Comparison of ENCODE assay signal across 8 mouse cellular contexts in genomic region chr16:32200256-32201003, GRCm38 (mm10). TPM values are rescaled to one million over a fixed set of nuclear protein-coding genes. Genes with fewer than 3 reads are reported as not detected.
A peak's percentile ranks its signal among the peaks of the same experiment; 100 is the strongest.
DNase-seq lines count a peak whose midpoint lies in the region; ATAC-seq lines count a peak whose summit lies in the region.

No protein-coding gene starts in this region.

- H3K27ac ChIP-seq in forebrain, embryonic 13.5 days: no peak overlapping the region
- H3K27ac ChIP-seq in neural tube, embryonic 15.5 days (replicated peaks): peak overlapping the region; percentile 38; the same call in 1 of the 2 replicates

- no peaks in the 10 kb centered on the region for H3K9me3 ChIP-seq in forebrain, embryonic 13.5 days (replicated peaks)
- H3K9me3 ChIP-seq in neural tube, embryonic 15.5 days (replicated peaks): no peaks in the 10 kb centered on the region

- WGBS in forebrain, embryonic 13.5 days: 60% methylated on average over 21 of the region's 21 CpGs
- WGBS in neural tube, embryonic 15.5 days: 54% methylated on average over 21 of the region's 21 CpGs

- DNase-seq in urinary bladder, postnatal 14 days (ENCODE audit: low spot score): peak; percentile 32
- no peak for DNase-seq in urinary bladder, adult 18-20 months (ENCODE audit: low spot score in 2 of 2)
- peak; percentile 41 to 43 for DNase-seq in lung, adult 18-20 months
- DNase-seq in layer of hippocampus, postnatal 25 days (ENCODE audit: extremely low spot score in 1 of 2, low spot score in 1 of 2): no peak
- no peak for DNase-seq in adipocyte (ENCODE audit: low spot score)

- ATAC-seq in forebrain, embryonic 13.5 days: no peak
- ATAC-seq in inflammation-experienced regulatory T-cells, adult 6 months: peak; percentile 61
- ATAC-seq in neural tube, embryonic 15.5 days (ENCODE audit: low FRiP score): no peak

- H3K4me3 ChIP-seq in forebrain, embryonic 13.5 days: no peak overlapping the region
- H3K4me3 ChIP-seq in neural tube, embryonic 15.5 days (replicated peaks): peak overlapping the region; percentile 12

- peaks cover 5% of the 10 kb centered on the region; the same call in 1 of the 2 replicates for H3K4me1 ChIP-seq in forebrain, embryonic 13.5 days
- no peaks in the 10 kb centered on the region for H3K4me1 ChIP-seq in neural tube, embryonic 15.5 days

- no peak overlapping the region for H3K9ac ChIP-seq in forebrain, embryonic 13.5 days
- H3K9ac ChIP-seq in neural tube, embryonic 15.5 days (replicated peaks): no peak overlapping the region

- H3K36me3 ChIP-seq in forebrain, embryonic 13.5 days (ENCODE audit: poor library complexity, severe bottlenecking): no peaks in the 10 kb centered on the region
- H3K36me3 ChIP-seq in neural tube, embryonic 15.5 days: no peaks in the 10 kb centered on the region

- no peaks in the 10 kb centered on the region for H3K27me3 ChIP-seq in forebrain, embryonic 13.5 days
- no peaks in the 10 kb centered on the region for H3K27me3 ChIP-seq in neural tube, embryonic 15.5 days (replicated peaks)

- peak overlapping the region; percentile 19 for H3K4me2 ChIP-seq in forebrain, embryonic 13.5 days
- peak overlapping the region; percentile 44 for H3K4me2 ChIP-seq in neural tube, embryonic 15.5 days

RNA-seq across cellular contexts. Expression of gene Bex6, which starts 20.8 kb away (rescaled TPM):
- polyA plus RNA-seq in forebrain, embryonic 13.5 days (2015; fragmentation: Nextera tagmentation; extraction: Ambion mirVana): not detected in 2 replicates
- polyA plus RNA-seq in inflammation-experienced regulatory T-cells, adult 6 months (2017; shearing (Covaris generic)): under 1 TPM in 2 of 3 experiments, not detected in 1; 0.38 to 0.63 TPM
- 1.6 TPM in 1 of 2 replicates, not detected in the other for polyA plus RNA-seq in neural tube, embryonic 15.5 days (2015; fragmentation: Nextera tagmentation; extraction: Ambion mirVana)
- not detected for total RNA-seq in layer of hippocampus, postnatal 25 days (2021)

RNA-seq across cellular contexts. Expression of gene Nrros, which starts 35.0 kb away (rescaled TPM):
- 6.7 and 7.2 TPM in 2 replicates for polyA plus RNA-seq in forebrain, embryonic 13.5 days (2015; fragmentation: Nextera tagmentation; extraction: Ambion mirVana)
- polyA plus RNA-seq in inflammation-experienced regulatory T-cells, adult 6 months (2017; shearing (Covaris generic)): 10 to 100 TPM; 42.7 to 71.0 (median 53.2) TPM
- polyA plus RNA-seq in neural tube, embryonic 15.5 days (2015; fragmentation: Nextera tagmentation; extraction: Ambion mirVana): 6.6 and 22.3 TPM in 2 replicates
- total RNA-seq in layer of hippocampus, postnatal 25 days (2021): 10 to 100 TPM in 1 of 2 experiments, 1 to 10 TPM in 1; 8.9 to 10.6 TPM

RNA-seq across cellular contexts. Expression of gene Fbxo45, which starts 46.5 kb away (rescaled TPM):
- polyA plus RNA-seq in forebrain, embryonic 13.5 days (2015; fragmentation: Nextera tagmentation; extraction: Ambion mirVana): 8.8 and 8.9 TPM in 2 replicates
- polyA plus RNA-seq in inflammation-experienced regulatory T-cells, adult 6 months (2017; shearing (Covaris generic)): 1 to 10 TPM; 5.1 to 5.7 (median 5.5) TPM
- polyA plus RNA-seq in neural tube, embryonic 15.5 days (2015; fragmentation: Nextera tagmentation; extraction: Ambion mirVana): 13.8 and 17.9 TPM in 2 replicates
- total RNA-seq in layer of hippocampus, postnatal 25 days (2021): 10 to 100 TPM; 43.3 to 46.4 TPM

RNA-seq across cellular contexts. Expression of gene Wdr53, which starts 46.6 kb away (rescaled TPM):
- 15.4 and 18.3 TPM in 2 replicates for polyA plus RNA-seq in forebrain, embryonic 13.5 days (2015; fragmentation: Nextera tagmentation; extraction: Ambion mirVana)
- 10 to 100 TPM; 16.3 to 19.8 (median 16.7) TPM for polyA plus RNA-seq in inflammation-experienced regulatory T-cells, adult 6 months (2017; shearing (Covaris generic))
- polyA plus RNA-seq in neural tube, embryonic 15.5 days (2015; fragmentation: Nextera tagmentation; extraction: Ambion mirVana): 13.6 and 14.8 TPM in 2 replicates
- 10 to 100 TPM; 12.8 to 13.7 TPM for total RNA-seq in layer of hippocampus, postnatal 25 days (2021)

Comparison
In these comparisons a context has a peak if more than half of its experiments do, and no peak if none do; other contexts are left out.
1. DNase-seq: peak in urinary bladder, postnatal 14 days (single experiment) and lung, adult 18-20 months (2 of 2); none in urinary bladder, adult 18-20 months (0 of 2), layer of hippocampus, postnatal 25 days (0 of 2) and adipocyte (single experiment).